Mouse (Mus musculus) urinary bladder, postnatal 4 days (tissue): ENCODE data around the gene Mon1b.

Source experiments
- DNase-seq, 2 experiments: peaks; one replicate each; pipeline ENCODE4 v3.0.0; 2021 to 2022; ENCODE audit warnings: low spot score in 2 of 2

The Mon1b gene

GRCm38 (mm10) chr8:113673300-113673699 is 37.9 kb downstream of the Mon1b start:
- DNase-seq = no peak

GRCm38 (mm10) chr8:113674611-113675010 is 39.2 kb downstream of the Mon1b start:
- DNase-seq = no peak

GRCm38 (mm10) chr8:113675281-113675680 is 39.9 kb downstream of the Mon1b start:
- DNase-seq = no peak

- DNase-seq = no peak
These were observed 41.4 kb downstream of the Mon1b start for GRCm38 (mm10) chr8:113676811-113677210.

GRCm38 (mm10) chr8:113679361-113679760 is 44.0 kb downstream of the Mon1b start:
- DNase-seq = no peak

GRCm38 (mm10) chr8:113687889-113688542 is 52.6 kb downstream of the Mon1b start:
- DNase-seq = no peak

- DNase-seq = no peak
These were observed 53.1 kb downstream of the Mon1b start for GRCm38 (mm10) chr8:113688543-113688915.

GRCm38 (mm10) chr8:113691622-113692343 is 56.4 kb downstream of the Mon1b start:
- DNase-seq = no peak
